Mouse (Mus musculus): ENCODE data around the gene 4430402I18Rik. TPM values are rescaled to one million over a fixed set of nuclear protein-coding genes. Genes with fewer than 3 reads are reported as not detected.

The 4430402I18Rik gene
- polyA plus RNA-seq, 1 experiment = 8.1 TPM

- H3K4me3 ChIP-seq (ENCODE audit: insufficient read depth, low read depth, low read length) = no peak overlapping the region
- 70% methylated on average over 6 of the region's 6 CpGs for WGBS
- no peak for DNase-seq
- no peaks in the 10 kb centered on the region; the same call in 1 of the 2 replicates for H3K36me3 ChIP-seq (ENCODE audit: control insufficient read depth, insufficient read depth, low read length)
- H3K27me3 ChIP-seq (replicated peaks; ENCODE audit: control insufficient read depth, insufficient read depth, low read length) = no peaks in the 10 kb centered on the region
- H3K4me1 ChIP-seq (ENCODE audit: control insufficient read depth, insufficient read depth, low read length) = no peaks in the 10 kb centered on the region; the same call in 1 of the 2 replicates
- H3K27ac ChIP-seq (ENCODE audit: insufficient read depth, low read depth, low read length) = no peak overlapping the region
- TF ChIP-seq CTCF (conservative IDR thresholded peaks at IDR 0.05; ENCODE audit: insufficient read depth, insufficient read length, low read depth, low read length) (no peak), POLR2A (IDR thresholded peaks at IDR 0.05; ENCODE audit: low read depth, low read length) (no peak)
Observed at GRCm38 (mm10) chr19:28864981-28865380, 102.6 kb downstream of the 4430402I18Rik start.

- Histone ChIP-seq H3K4me3 (ENCODE audit: insufficient read depth, low read depth, low read length) (no peak overlapping the region), H3K36me3 (ENCODE audit: control insufficient read depth, insufficient read depth, low read length) (no peaks in the 10 kb centered on the region; the same call in 1 of the 2 replicates), H3K27me3 (replicated peaks; ENCODE audit: control insufficient read depth, insufficient read depth, low read length) (no peaks in the 10 kb centered on the region), H3K27ac (ENCODE audit: insufficient read depth, low read depth, low read length) (no peak overlapping the region), H3K4me1 (ENCODE audit: control insufficient read depth, insufficient read depth, low read length) (no peaks in the 10 kb centered on the region; the same call in 1 of the 2 replicates)
- TF ChIP-seq CTCF (conservative IDR thresholded peaks at IDR 0.05; ENCODE audit: insufficient read depth, insufficient read length, low read depth, low read length) = no peak
- TF ChIP-seq POLR2A (IDR thresholded peaks at IDR 0.05; ENCODE audit: low read depth, low read length) = no peak
- 83% methylated on average over 10 of the region's 10 CpGs for WGBS
- DNase-seq = no peak
Observed at GRCm38 (mm10) chr19:28863626-28864025, 104.0 kb downstream of the 4430402I18Rik start.

- H3K4me3 ChIP-seq (ENCODE audit: insufficient read depth, low read depth, low read length) = no peak overlapping the region
- DNase-seq = no peak
- H3K27me3 ChIP-seq (replicated peaks; ENCODE audit: control insufficient read depth, insufficient read depth, low read length) = no peaks in the 10 kb centered on the region
- peaks cover 8% of the 10 kb centered on the region; the same call in 1 of the 2 replicates for H3K4me1 ChIP-seq (ENCODE audit: control insufficient read depth, insufficient read depth, low read length)
- TF ChIP-seq POLR2A (IDR thresholded peaks at IDR 0.05; ENCODE audit: low read depth, low read length) = no peak
- TF ChIP-seq CTCF (conservative IDR thresholded peaks at IDR 0.05; ENCODE audit: insufficient read depth, insufficient read length, low read depth, low read length) = no peak
- H3K36me3 ChIP-seq (ENCODE audit: control insufficient read depth, insufficient read depth, low read length) = no peaks in the 10 kb centered on the region; the same call in 1 of the 2 replicates
- H3K27ac ChIP-seq (ENCODE audit: insufficient read depth, low read depth, low read length) = no peak overlapping the region
- 87% methylated on average over 2 of the region's 2 CpGs for WGBS
Observed at GRCm38 (mm10) chr19:28860246-28860645, 107.4 kb downstream of the 4430402I18Rik start.

- Histone ChIP-seq H3K27me3 (replicated peaks; ENCODE audit: control insufficient read depth, insufficient read depth, low read length) (no peaks in the 10 kb centered on the region), H3K4me1 (ENCODE audit: control insufficient read depth, insufficient read depth, low read length) (peaks cover 18% of the 10 kb centered on the region; the same call in 1 of the 2 replicates), H3K27ac (ENCODE audit: insufficient read depth, low read depth, low read length) (peak overlapping the region; percentile 9; the same call in 1 of the 2 replicates), H3K4me3 (ENCODE audit: insufficient read depth, low read depth, low read length) (no peak overlapping the region), H3K36me3 (ENCODE audit: control insufficient read depth, insufficient read depth, low read length) (no peaks in the 10 kb centered on the region; the same call in 1 of the 2 replicates)
- peak; percentile 67 for DNase-seq
- WGBS = 31% methylated on average over 1 of the region's 1 CpGs
- TF ChIP-seq CTCF (conservative IDR thresholded peaks at IDR 0.05; ENCODE audit: insufficient read depth, insufficient read length, low read depth, low read length) = no peak
- TF ChIP-seq POLR2A (IDR thresholded peaks at IDR 0.05; ENCODE audit: low read depth, low read length) = no peak
Observed at GRCm38 (mm10) chr19:28854831-28855230, 112.8 kb downstream of the 4430402I18Rik start.

- peak; percentile 63 for DNase-seq
- TF ChIP-seq CTCF (conservative IDR thresholded peaks at IDR 0.05; ENCODE audit: insufficient read depth, insufficient read length, low read depth, low read length) = no peak
- TF ChIP-seq POLR2A (IDR thresholded peaks at IDR 0.05; ENCODE audit: low read depth, low read length) = no peak
- Histone ChIP-seq H3K36me3 (ENCODE audit: control insufficient read depth, insufficient read depth, low read length) (no peaks in the 10 kb centered on the region; the same call in 1 of the 2 replicates), H3K27ac (ENCODE audit: insufficient read depth, low read depth, low read length) (no peak overlapping the region), H3K4me3 (ENCODE audit: insufficient read depth, low read depth, low read length) (no peak overlapping the region), H3K4me1 (ENCODE audit: control insufficient read depth, insufficient read depth, low read length) (peaks cover 13% of the 10 kb centered on the region; the same call in 1 of the 2 replicates), H3K27me3 (replicated peaks; ENCODE audit: control insufficient read depth, insufficient read depth, low read length) (no peaks in the 10 kb centered on the region)
- 79% methylated on average over 3 of the region's 3 CpGs for WGBS
Observed at GRCm38 (mm10) chr19:28852001-28852400, 115.6 kb downstream of the 4430402I18Rik start.

GRCm38 (mm10) chr19:28850510-28850909 is 117.1 kb downstream of the 4430402I18Rik start:
- no peaks in the 10 kb centered on the region for H3K27me3 ChIP-seq (replicated peaks; ENCODE audit: control insufficient read depth, insufficient read depth, low read length)
- peaks cover 12% of the 10 kb centered on the region; the same call in 1 of the 2 replicates for H3K4me1 ChIP-seq (ENCODE audit: control insufficient read depth, insufficient read depth, low read length)
- no peak for TF ChIP-seq CTCF (conservative IDR thresholded peaks at IDR 0.05; ENCODE audit: insufficient read depth, insufficient read length, low read depth, low read length)
- TF ChIP-seq POLR2A (IDR thresholded peaks at IDR 0.05; ENCODE audit: low read depth, low read length) = no peak
- no peak overlapping the region for H3K27ac ChIP-seq (ENCODE audit: insufficient read depth, low read depth, low read length)
- no peak overlapping the region for H3K4me3 ChIP-seq (ENCODE audit: insufficient read depth, low read depth, low read length)
- 70% methylated on average over 3 of the region's 3 CpGs for WGBS
- no peak for DNase-seq
- H3K36me3 ChIP-seq (ENCODE audit: control insufficient read depth, insufficient read depth, low read length) = no peaks in the 10 kb centered on the region

GRCm38 (mm10) chr19:28844946-28845710 is 122.5 kb downstream of the 4430402I18Rik start:
- Histone ChIP-seq H3K4me1 (ENCODE audit: control insufficient read depth, insufficient read depth, low read length) (no peaks in the 10 kb centered on the region; the same call in 1 of the 2 replicates), H3K27me3 (replicated peaks; ENCODE audit: control insufficient read depth, insufficient read depth, low read length) (no peaks in the 10 kb centered on the region), H3K36me3 (ENCODE audit: control insufficient read depth, insufficient read depth, low read length) (no peaks in the 10 kb centered on the region), H3K27ac (ENCODE audit: insufficient read depth, low read depth, low read length) (no peak overlapping the region), H3K4me3 (ENCODE audit: insufficient read depth, low read depth, low read length) (no peak overlapping the region)
- TF ChIP-seq POLR2A (IDR thresholded peaks at IDR 0.05; ENCODE audit: low read depth, low read length) (no peak), CTCF (conservative IDR thresholded peaks at IDR 0.05; ENCODE audit: insufficient read depth, insufficient read length, low read depth, low read length) (no peak)
- 53% methylated on average over 8 of the region's 8 CpGs for WGBS
- peak; percentile 53 for DNase-seq

Other genes starting within 250 kb of the 4430402I18Rik start
- 86.5 and 97.8 TPM in 2 replicates for gene Slc1a1, start 132.8 kb downstream of the 4430402I18Rik start, polyA plus RNA-seq (2012; rRNA removed)
- gene Plpp6, start 3.8 kb downstream of the 4430402I18Rik start, polyA plus RNA-seq (2012; rRNA removed) = 14.2 and 14.8 TPM in 2 replicates
- 13.5 and 15.6 TPM in 2 replicates for gene Cdc37l1, start 22.6 kb upstream of the 4430402I18Rik start, polyA plus RNA-seq (2012; rRNA removed)
- gene Ak3, start 80.2 kb upstream of the 4430402I18Rik start, polyA plus RNA-seq (2012; rRNA removed) = 155 and 160 TPM in 2 replicates
- gene Rcl1, start 133.6 kb upstream of the 4430402I18Rik start, polyA plus RNA-seq (2012; rRNA removed) = 16.9 and 17.6 TPM in 2 replicates